Mouse (Mus musculus) ES-E14 (cell line): ENCODE measurements at regions not wholly inside any gene's neighbourhood (a gene's known extent, or its start where the extent isn't known, plus 50 kb on each side); places are given as distances from the start of the nearest gene placed in this dataset.

Experiments used
- CHD2 ChIP-seq: IDR thresholded peaks from 2 replicates; pipeline ENCODE4 v1.6.1; 2014; ENCODE audit warnings: mild to moderate bottlenecking, low read depth, low read length, inconsistent platforms
- HCFC1 ChIP-seq: IDR thresholded peaks from 2 replicates; pipeline ENCODE4 v1.6.1; 2012; ENCODE audit warnings: low read length, inconsistent platforms, borderline replicate concordance; ENCODE audit not compliant: insufficient read depth

- TF ChIP-seq HCFC1 (no peak), CHD2 (no peak)
Observed at GRCm38 (mm10) chr17:83988165-83988564, 140.4 kb upstream of the Haao start.
